Mouse (Mus musculus): ENCODE data around the gene Xpr1. TPM values are rescaled to one million over a fixed set of nuclear protein-coding genes. Genes with fewer than 3 reads are reported as not detected.

Gene Xpr1
- total and polyA plus RNA-seq, 3 experiments = 11.5 to 176 (median 43.4) TPM

GRCm38 (mm10) chr1:155381931-155382330, 35.3 kb downstream of the Xpr1 start:
- peaks cover 33% of the 10 kb centered on the region for H3K4me1 ChIP-seq (ENCODE audit: insufficient read depth, low read depth, low read length)
- TF ChIP-seq GATA1 (IDR thresholded peaks at IDR 0.05; ENCODE audit: borderline replicate concordance, low read length) (no peak), POLR2AphosphoS5 (IDR thresholded peaks at IDR 0.05; ENCODE audit: insufficient replicate concordance, low read depth, low read length) (no peak), GATA2 (IDR thresholded peaks at IDR 0.05; ENCODE audit: borderline replicate concordance, low read depth, low read length) (no peak), TAL1 (conservative IDR thresholded peaks at IDR 0.05; ENCODE audit: low read depth, low read length) (0 out of 2 replicates have a peak, but pooled peaks have one; percentile 44)
- peak; percentile 78 for ATAC-seq (ENCODE audit: extremely low read depth, insufficient number of reproducible peaks, low FRiP score, poor library complexity, severe bottlenecking)
- DNase-seq (ENCODE audit: low spot score) = no peak
- H3K36me3 ChIP-seq (replicated peaks) = peaks cover 17% of the 10 kb centered on the region
- H3K27me3 ChIP-seq (ENCODE audit: insufficient read depth, low read length) = no peaks in the 10 kb centered on the region
- no peak overlapping the region; the same call in 1 of the 2 replicates for H3K4me3 ChIP-seq (ENCODE audit: low read depth, low read length)
- H3K9me3 ChIP-seq (replicated peaks) = no peaks in the 10 kb centered on the region

- TF ChIP-seq GATA1 (IDR thresholded peaks at IDR 0.05; ENCODE audit: borderline replicate concordance, low read length) (no peak), TAL1 (conservative IDR thresholded peaks at IDR 0.05; ENCODE audit: low read depth, low read length) (no peak), CTCF (IDR thresholded peaks at IDR 0.05; ENCODE audit: low read depth, low read length) (no peak)
- no peak for ATAC-seq (ENCODE audit: extremely low read depth, insufficient number of reproducible peaks, low FRiP score, poor library complexity, severe bottlenecking)
- H3K9me3 ChIP-seq (replicated peaks) = no peaks in the 10 kb centered on the region
These were observed 37.9 kb downstream of the Xpr1 start for GRCm38 (mm10) chr1:155379289-155379688.

DNA sequence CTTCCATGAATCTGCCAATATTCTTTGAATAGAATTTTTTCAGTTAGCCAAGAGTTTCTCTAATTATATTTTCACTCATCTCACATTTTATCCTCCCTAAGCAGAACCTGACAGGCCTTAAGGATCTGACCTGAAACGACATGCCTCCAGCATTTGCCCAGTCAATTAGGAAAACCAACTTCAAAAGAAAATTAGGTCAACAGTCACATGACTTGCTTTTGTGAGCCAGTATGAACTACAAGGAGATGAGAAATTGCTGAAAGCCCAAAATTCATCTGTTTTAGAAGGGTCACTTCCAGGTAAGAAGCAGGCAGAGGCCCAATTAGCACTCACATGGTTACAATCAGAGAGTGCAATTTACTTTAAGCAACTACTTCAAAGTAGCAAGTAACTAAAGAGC, 44.4 kb downstream of the Xpr1 start:
- H3K27me3 ChIP-seq (ENCODE audit: insufficient read depth, low read length) = no peaks in the 10 kb centered on the region
- DNase-seq (ENCODE audit: low spot score) = no peak
- TF ChIP-seq TAL1 (conservative IDR thresholded peaks at IDR 0.05; ENCODE audit: low read depth, low read length) (no peak), POLR2AphosphoS5 (IDR thresholded peaks at IDR 0.05; ENCODE audit: insufficient replicate concordance, low read depth, low read length) (no peak), CTCF (IDR thresholded peaks at IDR 0.05; ENCODE audit: low read depth, low read length) (no peak), GATA1 (IDR thresholded peaks at IDR 0.05; ENCODE audit: borderline replicate concordance, low read length) (no peak), GATA2 (IDR thresholded peaks at IDR 0.05; ENCODE audit: borderline replicate concordance, low read depth, low read length) (no peak)
- peaks cover 25% of the 10 kb centered on the region for H3K36me3 ChIP-seq (replicated peaks)
- no peak for ATAC-seq (ENCODE audit: extremely low read depth, insufficient number of reproducible peaks, low FRiP score, poor library complexity, severe bottlenecking)
- H3K9me3 ChIP-seq (replicated peaks) = no peaks in the 10 kb centered on the region
- H3K4me1 ChIP-seq (ENCODE audit: insufficient read depth, low read depth, low read length) = peaks cover 17% of the 10 kb centered on the region
- H3K4me3 ChIP-seq (ENCODE audit: low read depth, low read length) = no peak overlapping the region

More at GRCm38 (mm10) chr1:155379289-155379688, 37.9 kb downstream of the Xpr1 start:
- H3K36me3 ChIP-seq (replicated peaks) = peaks cover 27% of the 10 kb centered on the region
- no peak for DNase-seq (ENCODE audit: low spot score)
- H3K4me1 ChIP-seq (ENCODE audit: insufficient read depth, low read depth, low read length) = peaks cover 32% of the 10 kb centered on the region
- H3K27me3 ChIP-seq (ENCODE audit: insufficient read depth, low read length) = no peaks in the 10 kb centered on the region
- no peak overlapping the region for H3K4me3 ChIP-seq (ENCODE audit: low read depth, low read length)

GRCm38 (mm10) chr1:155370075-155370658, 47.0 kb downstream of the Xpr1 start:
- DNase-seq (ENCODE audit: low spot score) (no peak), ATAC-seq (ENCODE audit: extremely low read depth, insufficient number of reproducible peaks, low FRiP score, poor library complexity, severe bottlenecking) (no peak)
- no peak overlapping the region for H3K4me3 ChIP-seq (ENCODE audit: low read depth, low read length)
- no peaks in the 10 kb centered on the region for H3K27me3 ChIP-seq (ENCODE audit: insufficient read depth, low read length)
- no peaks in the 10 kb centered on the region for H3K9me3 ChIP-seq (replicated peaks)
- peaks cover 16% of the 10 kb centered on the region for H3K4me1 ChIP-seq (ENCODE audit: insufficient read depth, low read depth, low read length)
- H3K36me3 ChIP-seq (replicated peaks) = peaks cover 19% of the 10 kb centered on the region
- TF ChIP-seq POLR2AphosphoS5 (IDR thresholded peaks at IDR 0.05; ENCODE audit: insufficient replicate concordance, low read depth, low read length) (no peak), CTCF (IDR thresholded peaks at IDR 0.05; ENCODE audit: low read depth, low read length) (no peak), TAL1 (conservative IDR thresholded peaks at IDR 0.05; ENCODE audit: low read depth, low read length) (no peak), GATA1 (IDR thresholded peaks at IDR 0.05; ENCODE audit: borderline replicate concordance, low read length) (no peak), GATA2 (IDR thresholded peaks at IDR 0.05; ENCODE audit: borderline replicate concordance, low read depth, low read length) (no peak)

DNA sequence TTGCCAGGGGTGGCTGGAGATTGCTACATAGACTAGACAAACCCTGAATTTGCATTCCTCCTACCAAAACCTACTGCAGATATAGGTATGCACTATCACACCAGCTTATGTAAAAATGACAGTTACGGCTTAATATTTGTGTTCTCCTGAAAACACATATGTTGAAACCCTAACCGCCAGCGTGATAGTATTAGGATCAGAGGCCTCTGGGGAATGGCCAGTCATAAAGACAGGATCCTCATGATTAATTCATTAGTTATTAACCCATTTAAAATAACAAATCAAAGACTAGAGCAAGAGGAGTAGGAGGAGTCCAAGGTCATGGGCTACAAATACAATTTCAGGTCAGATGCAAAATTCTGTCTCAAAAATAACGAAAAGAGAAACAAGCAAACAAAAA, 50.8 kb downstream of the Xpr1 start:
- Histone ChIP-seq H3K9me3 (replicated peaks) (no peaks in the 10 kb centered on the region), H3K36me3 (replicated peaks) (peaks cover 10% of the 10 kb centered on the region), H3K4me3 (ENCODE audit: low read depth, low read length) (no peak overlapping the region), H3K27me3 (ENCODE audit: insufficient read depth, low read length) (no peaks in the 10 kb centered on the region), H3K4me1 (ENCODE audit: insufficient read depth, low read depth, low read length) (peaks cover 31% of the 10 kb centered on the region)
- TF ChIP-seq GATA2 (IDR thresholded peaks at IDR 0.05; ENCODE audit: borderline replicate concordance, low read depth, low read length) = no peak
- TF ChIP-seq TAL1 (conservative IDR thresholded peaks at IDR 0.05; ENCODE audit: low read depth, low read length) = no peak
- TF ChIP-seq CTCF (IDR thresholded peaks at IDR 0.05; ENCODE audit: low read depth, low read length) = no peak
- TF ChIP-seq GATA1 (IDR thresholded peaks at IDR 0.05; ENCODE audit: borderline replicate concordance, low read length) = no peak
- TF ChIP-seq POLR2AphosphoS5 (IDR thresholded peaks at IDR 0.05; ENCODE audit: insufficient replicate concordance, low read depth, low read length) = no peak
- ATAC-seq (ENCODE audit: extremely low read depth, insufficient number of reproducible peaks, low FRiP score, poor library complexity, severe bottlenecking) (no peak), DNase-seq (ENCODE audit: low spot score) (no peak)

- no peak for ATAC-seq (ENCODE audit: extremely low read depth, insufficient number of reproducible peaks, low FRiP score, poor library complexity, severe bottlenecking)
- H3K4me1 ChIP-seq (ENCODE audit: insufficient read depth, low read depth, low read length) = peaks cover 54% of the 10 kb centered on the region
- no peak for TF ChIP-seq GATA2 (IDR thresholded peaks at IDR 0.05; ENCODE audit: borderline replicate concordance, low read depth, low read length)
These were observed 55.6 kb downstream of the Xpr1 start for GRCm38 (mm10) chr1:155361502-155362126.

More at GRCm38 (mm10) chr1:155361502-155362126, 55.6 kb downstream of the Xpr1 start:
- peaks cover 12% of the 10 kb centered on the region for H3K36me3 ChIP-seq (replicated peaks)
- H3K4me3 ChIP-seq (ENCODE audit: low read depth, low read length) = no peak overlapping the region
- no peaks in the 10 kb centered on the region for H3K27me3 ChIP-seq (ENCODE audit: insufficient read depth, low read length)
- DNase-seq (ENCODE audit: low spot score) = no peak
- H3K9me3 ChIP-seq (replicated peaks) = no peaks in the 10 kb centered on the region
